Mouse (Mus musculus) lung, embryonic 14.5 days (tissue): Measurements from ENCODE around the gene Nanp. TPM values are rescaled to one million over a fixed set of nuclear protein-coding genes. Genes with fewer than 3 reads are reported as not detected.
A peak's percentile ranks its signal among the peaks of the same experiment; 100 is the strongest.

Source experiments
- ATAC-seq: fragments of 200-750 bp; cut with Nextera tagmentation; 2 replicates; pipeline ENCODE4 v1.8.0; 2017; ENCODE audit warnings: mild to moderate bottlenecking, moderate TSS enrichment, moderate library complexity; ENCODE audit not compliant: insufficient read depth
- DNase-seq: peaks from one replicate; pipeline ENCODE4 v3.0.0-alpha.2; 2015
- H3K27ac ChIP-seq: fragments of 300-500 bp; sonication (generic); 2 replicates; pipeline ENCODE4 v1.5.1; 2014; ENCODE audit warnings: low read depth, mild to moderate bottlenecking, moderate library complexity
- H3K27me3 ChIP-seq: fragments of 300-500 bp; sonication (generic); 2 replicates; pipeline ENCODE4 v1.6.1; 2014; ENCODE audit warnings: low read length, control low read depth; ENCODE audit not compliant: insufficient read depth
- H3K36me3 ChIP-seq: fragments of 300-500 bp; sonication (generic); 2 replicates; pipeline ENCODE4 v1.6.1; 2014; ENCODE audit warnings: control low read depth; ENCODE audit not compliant: insufficient read depth
- H3K4me1 ChIP-seq: fragments of 300-500 bp; sonication (generic); 2 replicates; pipeline ENCODE4 v1.6.1; 2014; ENCODE audit warnings: antibody characterized with exemption, control low read depth; ENCODE audit not compliant: insufficient read depth
- H3K4me2 ChIP-seq: fragments of 300-500 bp; sonication (generic); 2 replicates; pipeline ENCODE4 v1.6.1; 2014; ENCODE audit warnings: mild to moderate bottlenecking
- H3K4me3 ChIP-seq: fragments of 300-500 bp; sonication (generic); 2 replicates; pipeline ENCODE4 v1.5.1; 2014; ENCODE audit warnings: low read depth, low read length
- H3K9ac ChIP-seq: fragments of 300-500 bp; sonication (generic); 2 replicates; pipeline ENCODE4 v1.6.1; 2014
- H3K9me3 ChIP-seq: fragments of 300-500 bp; sonication (generic); 2 replicates; pipeline ENCODE4 v1.6.1; 2016; ENCODE audit warnings: low read depth, low read length, control low read depth
- CTCF ChIP-seq: IDR thresholded peaks from 2 replicates; pipeline ENCODE4 v1.5.1; 2016; ENCODE audit warnings: antibody characterized with exemption, low read depth
- WGBS: fragments of 180-500 bp; shearing (Covaris S2); extraction: QIAGEN DNeasy Blood & Tissue Kit; methylation state at CpG from one replicate; pipeline ENCODE4 v1.1.7; 2014; 5-methylcytosine and 5-hydroxymethylcytosine counted together
- polyA plus RNA-seq: library from polyadenylated mRNA; unstranded; fragments of >200 nt; fragmentation: Nextera tagmentation; extraction: Ambion mirVana; gene quantifications from 2 replicates; pipeline ENCODE4 v1.2.1, GENCODE M21; 2014

The Nanp gene
- polyA plus RNA-seq, 1 experiment from 2014 or later, result 48.5 TPM

- no peak for TF ChIP-seq CTCF
- Histone ChIP-seq H3K27me3 (no peaks in the 10 kb centered on the region), H3K27ac (no peak overlapping the region), H3K4me3 (no peak overlapping the region; the same call in 1 of the 2 replicates), H3K9me3 (peaks cover 3% of the 10 kb centered on the region; the same call in 1 of the 2 replicates), H3K4me1 (peaks cover 8% of the 10 kb centered on the region; the same call in 1 of the 2 replicates), H3K9ac (no peak overlapping the region), H3K36me3 (no peaks in the 10 kb centered on the region), H3K4me2 (peak overlapping the region; percentile 13; the same call in 1 of the 2 replicates)
- WGBS, result 88% methylated on average over 2 of the region's 2 CpGs
- no peak for ATAC-seq
- DNase-seq, result no peak
Observed at GRCm38 (mm10) chr2:151036721-151037120, 2.5 kb downstream of the Nanp start.

- no peak overlapping the region for H3K27ac ChIP-seq
- no peaks in the 10 kb centered on the region for H3K9me3 ChIP-seq
- no peaks in the 10 kb centered on the region for H3K27me3 ChIP-seq
- no peak for DNase-seq
- no peak overlapping the region for H3K9ac ChIP-seq
- peaks cover 1% of the 10 kb centered on the region; the same call in 1 of the 2 replicates for H3K36me3 ChIP-seq
- no peak overlapping the region for H3K4me3 ChIP-seq
- ATAC-seq, result no peak
- no peak overlapping the region for H3K4me2 ChIP-seq
- peaks cover 8% of the 10 kb centered on the region; the same call in 1 of the 2 replicates for H3K4me1 ChIP-seq
- 94% methylated on average over 3 of the region's 3 CpGs for WGBS
- no peak for TF ChIP-seq CTCF
Observed at GRCm38 (mm10) chr2:151034435-151034834, 4.8 kb downstream of the Nanp start.

GRCm38 (mm10) chr2:151021158-151021557 is 18.0 kb downstream of the Nanp start:
- no peak for TF ChIP-seq CTCF
- WGBS, result 83% methylated on average over 10 of the region's 10 CpGs
- Histone ChIP-seq H3K4me1 (no peaks in the 10 kb centered on the region), H3K27ac (no peak overlapping the region), H3K4me3 (no peak overlapping the region), H3K9ac (no peak overlapping the region), H3K9me3 (no peaks in the 10 kb centered on the region), H3K4me2 (no peak overlapping the region), H3K27me3 (no peaks in the 10 kb centered on the region), H3K36me3 (no peaks in the 10 kb centered on the region)
- ATAC-seq, result no peak
- DNase-seq, result no peak

- Histone ChIP-seq H3K36me3 (no peaks in the 10 kb centered on the region), H3K4me1 (no peaks in the 10 kb centered on the region), H3K9me3 (no peaks in the 10 kb centered on the region), H3K27me3 (no peaks in the 10 kb centered on the region), H3K9ac (no peak overlapping the region), H3K27ac (no peak overlapping the region), H3K4me2 (no peak overlapping the region), H3K4me3 (no peak overlapping the region)
- ATAC-seq, result no peak
- no peak for TF ChIP-seq CTCF
- 73% methylated on average over 2 of the region's 2 CpGs for WGBS
- no peak for DNase-seq
Observed at GRCm38 (mm10) chr2:151015316-151015715, 23.9 kb downstream of the Nanp start.

- TF ChIP-seq CTCF, result no peak
- no peak for ATAC-seq
- peaks cover 8% of the 10 kb centered on the region; the same call in 1 of the 2 replicates for H3K4me1 ChIP-seq
- no peak overlapping the region for H3K27ac ChIP-seq
- H3K4me2 ChIP-seq, result no peak overlapping the region
- H3K36me3 ChIP-seq, result no peaks in the 10 kb centered on the region
- H3K9ac ChIP-seq, result no peak overlapping the region
- H3K4me3 ChIP-seq, result no peak overlapping the region
- WGBS, result 68% methylated on average over 1 of the region's 1 CpGs
- no peak for DNase-seq
- H3K27me3 ChIP-seq, result no peaks in the 10 kb centered on the region
- no peaks in the 10 kb centered on the region for H3K9me3 ChIP-seq
Observed at GRCm38 (mm10) chr2:151011273-151011672, 27.9 kb downstream of the Nanp start.

- Histone ChIP-seq H3K36me3 (no peaks in the 10 kb centered on the region), H3K27ac (no peak overlapping the region), H3K9me3 (no peaks in the 10 kb centered on the region), H3K4me1 (peaks cover 8% of the 10 kb centered on the region; the same call in 1 of the 2 replicates), H3K4me2 (peak overlapping the region; percentile 88), H3K9ac (peak overlapping the region; percentile 85; the same call in 1 of the 2 replicates), H3K4me3 (peak overlapping the region; percentile 65), H3K27me3 (no peaks in the 10 kb centered on the region)
- no peak for TF ChIP-seq CTCF
- 86% methylated on average over 1 of the region's 1 CpGs for WGBS
- DNase-seq, result no peak
- peak; percentile 75 for ATAC-seq
Observed at GRCm38 (mm10) chr2:151009515-151010085, 29.6 kb downstream of the Nanp start.

GRCm38 (mm10) chr2:151008939-151009509 is 30.2 kb downstream of the Nanp start:
- H3K27ac ChIP-seq, result peak overlapping the region; percentile 84
- H3K27me3 ChIP-seq, result no peaks in the 10 kb centered on the region
- no peak for TF ChIP-seq CTCF
- ATAC-seq, result peak; percentile 94
- H3K9ac ChIP-seq, result peak overlapping the region; percentile 85
- H3K4me1 ChIP-seq, result peaks cover 8% of the 10 kb centered on the region; the same call in 1 of the 2 replicates
- DNase-seq, result peak; percentile 89
- H3K4me2 ChIP-seq, result peak overlapping the region; percentile 88
- H3K36me3 ChIP-seq, result no peaks in the 10 kb centered on the region
- WGBS, result under 1% methylated on average over 57 of the region's 57 CpGs
- peak overlapping the region; percentile 65 for H3K4me3 ChIP-seq
- no peaks in the 10 kb centered on the region for H3K9me3 ChIP-seq
